In the genomic region with DNA sequence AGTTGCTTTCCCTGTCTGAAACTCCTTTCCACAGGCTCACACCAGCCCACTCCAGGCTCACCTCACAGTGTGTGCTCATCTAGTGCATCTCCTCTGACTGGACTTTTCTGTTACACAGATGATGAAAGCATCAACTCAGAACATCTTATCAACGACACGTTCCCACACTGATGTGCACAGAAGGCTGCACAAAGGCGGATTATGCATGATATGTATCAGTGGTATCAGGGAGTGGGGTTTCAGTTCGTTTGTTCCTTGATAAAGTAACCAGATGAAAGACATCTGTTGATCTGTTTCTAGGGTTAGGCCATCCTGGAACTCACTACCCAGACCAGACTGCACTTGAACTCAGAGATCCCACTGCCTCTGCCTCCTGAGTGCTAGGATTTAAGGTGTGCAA, we compare ENCODE assay signal across 16 mouse cellular contexts.
"Had no signal": no experiment of that assay in that cellular context is flagged by ENCODE, and none has a peak within 500 bp of the region (broad histone marks: within the 10 kb centered on the region; RNA-seq: fewer than 3 reads in every experiment).

No protein-coding gene starts in this region.

- H3K4me1 ChIP-seq: neural tube, embryonic 13.5 days; neural tube, embryonic 15.5 days; stomach, embryonic 15.5 days had no signal

- H3K27ac ChIP-seq: neural tube, embryonic 13.5 days; neural tube, embryonic 15.5 days; stomach, embryonic 15.5 days; stomach, postnatal 0 days had no signal

- H3K9me3 ChIP-seq: neural tube, embryonic 13.5 days; neural tube, embryonic 15.5 days; stomach, embryonic 15.5 days had no signal

- H3K27me3 ChIP-seq: neural tube, embryonic 13.5 days; neural tube, embryonic 15.5 days; stomach, embryonic 15.5 days had no signal

- H3K9ac ChIP-seq: neural tube, embryonic 13.5 days; neural tube, embryonic 15.5 days; stomach, embryonic 15.5 days had no signal

- H3K4me3 ChIP-seq: neural tube, embryonic 13.5 days; neural tube, embryonic 15.5 days; stomach, embryonic 15.5 days had no signal

- DNase-seq: retina, postnatal 1 day; right cerebral cortex, adult 18-20 months; right cerebral cortex, postnatal 14 days; right cerebral cortex, postnatal 25 days; right cerebral cortex, postnatal 4 days; spleen, adult 18-20 months; thymus, adult 18-20 months; thymus, adult 2 months; thymus, postnatal 14 days; thymus, postnatal 25 days; thymus, postnatal 36 days; thymus, postnatal 4 days had no signal
